Mouse (Mus musculus): Measurements from ENCODE around the gene Csk. TPM values are rescaled to one million over a fixed set of nuclear protein-coding genes. Genes with fewer than 3 reads are reported as not detected.

The Csk gene
- polyA plus RNA-seq, 1 experiment from 2014 or later = 117 TPM

DNA sequence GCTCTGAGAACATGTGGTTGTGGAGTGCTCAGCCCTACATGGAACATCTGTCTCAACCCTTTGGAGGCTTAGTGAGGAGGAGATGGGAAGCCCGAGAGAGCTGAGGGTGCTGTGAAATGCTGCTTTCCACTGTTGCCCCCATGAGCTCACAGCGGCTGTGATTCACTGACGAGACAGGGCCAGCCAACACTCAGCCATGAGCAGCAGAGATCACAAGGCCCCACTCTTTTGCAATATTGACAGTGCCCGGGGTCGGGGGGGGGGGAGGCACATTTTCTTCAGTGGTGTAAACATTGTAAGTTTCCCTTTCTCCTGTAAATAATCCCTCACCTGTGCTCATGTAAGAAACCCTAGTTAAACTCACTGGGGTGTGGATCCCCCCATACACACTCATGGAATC lies 18.1 kb upstream of the Csk start:
- H3K27me3 ChIP-seq = peaks cover 5% of the 10 kb centered on the region
- DNase-seq (ENCODE audit: low read depth, low spot score) (no peak), ATAC-seq (no peak)
- no peak for TF ChIP-seq CTCF (IDR thresholded peaks at IDR 0.05)
- in situ Hi-C loops (cut with MboI; ENCODE audit: low pct_unique_long_range_greater_than_20kb) = no loop called here
- ChIA-PET CTCF (no interaction called here), POLR2A (no interaction called here)

DNA sequence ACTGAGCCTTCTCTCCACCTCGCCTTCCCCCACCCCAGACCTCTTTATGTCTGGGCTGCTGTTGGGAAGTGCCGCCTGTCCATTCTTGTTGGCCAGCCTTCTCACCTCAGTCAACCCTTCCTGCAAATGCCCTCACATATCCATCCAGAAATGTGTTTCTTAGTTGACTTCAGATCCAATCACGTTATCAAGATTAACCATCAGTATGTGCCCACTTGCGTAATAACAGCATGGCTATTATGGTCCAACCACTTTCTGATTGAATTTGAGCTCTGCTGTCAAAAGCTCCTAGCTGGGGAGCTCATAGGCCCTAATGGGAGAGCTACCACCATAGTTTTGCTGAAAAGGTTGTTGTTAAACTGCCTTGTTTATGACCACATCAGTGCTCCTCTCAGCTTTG lies 17.6 kb upstream of the Csk start:
- no peak for DNase-seq (ENCODE audit: low read depth, low spot score)
- in situ Hi-C loops (cut with MboI; ENCODE audit: low pct_unique_long_range_greater_than_20kb) = no loop called here
- peaks cover 5% of the 10 kb centered on the region for H3K27me3 ChIP-seq
- no peak for TF ChIP-seq CTCF (IDR thresholded peaks at IDR 0.05)
- ChIA-PET CTCF (no interaction called here), POLR2A (no interaction called here)
- no peak for ATAC-seq

DNA sequence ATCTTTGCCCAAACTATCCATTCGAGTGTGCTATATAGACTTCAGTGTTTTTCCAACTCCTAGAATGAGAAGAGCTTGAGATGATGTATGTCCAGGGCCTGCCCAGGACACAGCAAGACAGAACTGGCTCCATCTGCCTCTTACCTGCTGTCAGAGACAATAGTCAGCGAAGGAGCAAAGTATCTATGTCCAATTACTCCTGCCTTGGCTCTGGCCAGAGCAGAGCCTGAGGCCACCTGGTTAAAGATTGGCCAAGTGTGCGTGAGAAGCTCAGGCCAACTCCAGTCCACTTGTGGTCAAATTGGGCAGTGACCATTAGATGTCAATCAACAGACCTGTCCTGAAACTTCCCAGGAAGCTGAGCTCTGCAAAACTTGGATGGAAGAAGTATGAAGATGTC lies 16.1 kb upstream of the Csk start:
- no peak for DNase-seq (ENCODE audit: low read depth, low spot score)
- CTCF ChIA-PET = interaction anchor here (1.1 kb wide), 1 partner anchor 10 kb away, joined by 6 read pairs; no protein-coding TSS in a partner anchor
- no peak for TF ChIP-seq CTCF (IDR thresholded peaks at IDR 0.05)
- ATAC-seq = no peak
- POLR2A ChIA-PET = no interaction called here
- H3K27me3 ChIP-seq = peaks cover 10% of the 10 kb centered on the region
- in situ Hi-C loops (cut with MboI; ENCODE audit: low pct_unique_long_range_greater_than_20kb) = no loop called here

DNA sequence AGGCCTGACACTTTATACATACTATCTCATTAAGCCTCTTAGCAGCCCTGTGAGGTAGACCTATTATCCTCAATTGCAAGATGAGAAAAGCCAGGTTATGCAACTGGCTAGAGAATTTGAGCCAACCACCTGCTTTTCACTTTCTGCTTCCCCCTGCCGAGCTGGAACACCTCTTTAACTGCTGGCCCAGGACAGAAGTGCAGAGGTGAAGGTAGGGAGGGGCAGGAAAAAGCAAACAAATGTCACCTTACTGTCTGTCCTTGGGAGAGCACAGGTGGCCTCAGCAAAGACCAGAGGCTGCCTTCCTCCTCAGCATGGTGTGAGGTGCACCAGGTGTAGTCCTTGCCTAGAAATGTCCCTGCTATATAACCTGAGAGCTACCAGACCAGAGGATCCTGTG lies 14.8 kb upstream of the Csk start:
- ATAC-seq (no peak), DNase-seq (ENCODE audit: low read depth, low spot score) (no peak)
- no peak for TF ChIP-seq CTCF (IDR thresholded peaks at IDR 0.05)
- in situ Hi-C loops (cut with MboI; ENCODE audit: low pct_unique_long_range_greater_than_20kb) = no loop called here
- POLR2A ChIA-PET = no interaction called here
- CTCF ChIA-PET = interaction anchor here (0.9 kb wide), 1 partner anchor 9 kb away, joined by 3 read pairs; no protein-coding TSS in a partner anchor
- peaks cover 10% of the 10 kb centered on the region for H3K27me3 ChIP-seq

DNA sequence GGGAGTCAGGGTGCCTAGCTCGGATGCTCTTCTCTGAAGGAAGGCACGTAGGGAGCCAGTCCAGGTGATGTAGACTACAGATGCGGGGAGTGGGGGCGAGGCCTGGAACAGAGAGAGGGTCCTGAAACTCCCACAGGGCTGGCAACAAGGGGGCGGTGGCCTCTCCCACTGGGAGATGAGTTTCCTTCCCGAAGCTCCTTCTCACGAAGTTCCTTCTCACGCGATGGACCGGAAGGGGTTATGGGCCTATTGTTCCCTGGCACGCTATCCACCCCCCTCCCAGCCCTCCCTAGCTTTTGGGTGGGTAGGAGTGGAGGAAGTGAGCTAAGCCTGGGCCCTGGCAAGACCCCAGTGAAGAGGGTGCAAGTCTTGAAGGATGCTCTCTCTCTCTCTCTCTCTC lies 14.4 kb upstream of the Csk start:
- H3K27me3 ChIP-seq = peaks cover 10% of the 10 kb centered on the region
- DNase-seq (ENCODE audit: low read depth, low spot score) (no peak), ATAC-seq (no peak)
- no peak for TF ChIP-seq CTCF (IDR thresholded peaks at IDR 0.05)
- in situ Hi-C loops (cut with MboI; ENCODE audit: low pct_unique_long_range_greater_than_20kb) = no loop called here
- CTCF ChIA-PET = interaction anchor here (0.9 kb wide), 1 partner anchor 9 kb away, joined by 3 read pairs; no protein-coding TSS in a partner anchor
- POLR2A ChIA-PET = no interaction called here

DNA sequence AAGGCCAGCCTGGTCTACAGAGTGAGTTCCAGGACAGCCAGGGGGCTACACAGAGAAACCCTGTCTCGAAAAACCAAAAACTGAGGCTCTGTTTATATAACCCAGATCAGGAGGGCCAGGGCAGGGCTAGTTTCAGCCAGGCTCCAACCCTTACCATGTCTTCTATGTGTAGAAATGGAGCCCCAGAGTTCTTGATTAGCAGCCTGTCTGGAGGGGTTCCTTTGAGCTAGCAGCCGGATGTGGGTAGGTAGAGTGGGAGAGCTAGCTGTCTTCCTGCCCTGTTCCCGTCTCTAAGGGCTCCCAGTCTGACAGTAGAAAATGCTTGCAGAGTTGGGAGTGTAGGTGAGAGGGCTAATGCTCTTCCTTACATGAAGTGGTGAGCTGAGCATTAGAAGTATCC lies 13.7 kb upstream of the Csk start:
- POLR2A ChIA-PET = no interaction called here
- no peak for ATAC-seq
- in situ Hi-C loops (cut with MboI; ENCODE audit: low pct_unique_long_range_greater_than_20kb) = no loop called here

DNA sequence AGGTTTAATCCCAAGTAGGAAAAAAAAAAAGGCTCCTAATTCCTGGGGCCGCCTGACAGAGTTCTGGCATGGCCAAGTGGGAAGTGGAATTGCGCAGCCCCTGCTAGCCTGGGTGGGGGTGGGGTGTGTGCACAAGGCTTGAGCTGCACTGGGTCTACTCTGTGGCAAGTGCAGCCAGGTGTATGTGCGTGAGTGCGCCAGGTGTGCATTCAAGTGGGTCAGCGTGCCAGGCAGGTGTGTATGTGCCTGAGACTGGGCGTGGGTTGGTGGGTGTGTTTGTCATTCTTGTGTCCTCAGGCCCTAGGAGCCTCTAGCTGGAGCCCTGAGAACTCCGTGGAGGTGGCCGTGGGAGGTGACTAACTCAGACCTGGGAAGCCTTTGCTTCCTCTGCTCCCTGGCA lies 13.1 kb upstream of the Csk start:
- ATAC-seq (no peak), DNase-seq (ENCODE audit: low read depth, low spot score) (no peak)
- in situ Hi-C loops (cut with MboI; ENCODE audit: low pct_unique_long_range_greater_than_20kb) = no loop called here
- CTCF ChIA-PET = no interaction called here
- no peak for TF ChIP-seq CTCF (IDR thresholded peaks at IDR 0.05)
- POLR2A ChIA-PET = no interaction called here
- H3K27me3 ChIP-seq = peaks cover 10% of the 10 kb centered on the region

More for the DNA sequence above, 13.7 kb upstream of the Csk start:
- no peak for DNase-seq (ENCODE audit: low read depth, low spot score)
- H3K27me3 ChIP-seq = peaks cover 10% of the 10 kb centered on the region
- CTCF ChIA-PET = no interaction called here
- TF ChIP-seq CTCF (IDR thresholded peaks at IDR 0.05) = no peak

DNA sequence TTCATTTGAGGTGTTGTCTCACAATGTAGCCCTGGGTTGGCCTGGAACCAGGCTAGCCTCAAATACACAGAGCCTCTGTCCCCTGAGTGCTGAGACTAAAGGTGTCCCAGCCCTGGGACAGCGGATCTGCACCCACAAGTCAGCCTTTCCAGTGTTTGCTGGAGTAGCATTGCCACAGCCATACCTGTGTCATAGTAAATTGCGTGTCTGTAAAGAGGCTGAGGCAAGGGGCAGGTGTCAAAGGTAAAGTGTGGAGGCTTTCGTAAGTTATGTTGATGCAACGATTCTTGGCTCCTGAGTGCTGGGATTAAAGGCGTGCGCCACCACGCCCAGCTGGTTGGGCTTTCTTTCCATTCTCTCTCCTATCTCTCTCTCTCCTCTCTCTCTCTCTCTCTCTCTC lies 11.2 kb upstream of the Csk start:
- ATAC-seq = no peak
- H3K27me3 ChIP-seq = peaks cover 8% of the 10 kb centered on the region
- POLR2A ChIA-PET = interaction anchor here (0.6 kb wide), 1 partner anchor 61 kb away, joined by 3 read pairs; no protein-coding TSS in a partner anchor
- in situ Hi-C loops (cut with MboI; ENCODE audit: low pct_unique_long_range_greater_than_20kb) = loop anchor here (5.0 kb wide), 2 partner anchors 83 to 333 kb away; no protein-coding TSS in a partner anchor
- CTCF ChIA-PET = no interaction called here
- no peak for TF ChIP-seq CTCF (IDR thresholded peaks at IDR 0.05)
- no peak for DNase-seq (ENCODE audit: low read depth, low spot score)

DNA sequence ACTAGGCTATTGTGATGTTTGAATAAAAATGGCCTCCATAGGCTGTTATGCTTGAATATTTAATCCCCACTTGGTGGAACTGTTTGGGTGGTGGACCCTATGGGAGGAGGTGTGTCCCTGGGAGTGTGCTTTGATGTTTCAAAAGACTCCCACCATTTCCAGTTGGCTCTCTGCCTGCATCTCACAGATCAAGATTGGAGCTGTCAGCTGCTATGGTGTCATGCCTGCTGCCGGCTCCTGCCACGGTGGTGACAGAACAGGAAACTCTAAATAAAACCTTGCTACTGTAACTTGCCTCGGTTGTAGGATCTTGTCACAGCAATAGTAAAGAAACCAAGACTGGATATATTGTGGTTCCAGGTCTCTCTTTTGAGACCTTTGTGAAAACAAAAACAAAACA lies 8.1 kb upstream of the Csk start:
- no peak for TF ChIP-seq CTCF (IDR thresholded peaks at IDR 0.05)
- no peak for DNase-seq (ENCODE audit: low read depth, low spot score)
- H3K27me3 ChIP-seq = peaks cover 5% of the 10 kb centered on the region
- ATAC-seq = no peak
- POLR2A ChIA-PET = no interaction called here
- CTCF ChIA-PET = interaction anchor here (0.8 to 2.9 kb wide), 2 partner anchors 38 to 98 kb away, joined by 3 to 13 read pairs; no protein-coding TSS in a partner anchor
- in situ Hi-C loops (cut with MboI; ENCODE audit: low pct_unique_long_range_greater_than_20kb) = loop anchor here (5.0 kb wide), 2 partner anchors 86 to 336 kb away; no protein-coding TSS in a partner anchor

DNA sequence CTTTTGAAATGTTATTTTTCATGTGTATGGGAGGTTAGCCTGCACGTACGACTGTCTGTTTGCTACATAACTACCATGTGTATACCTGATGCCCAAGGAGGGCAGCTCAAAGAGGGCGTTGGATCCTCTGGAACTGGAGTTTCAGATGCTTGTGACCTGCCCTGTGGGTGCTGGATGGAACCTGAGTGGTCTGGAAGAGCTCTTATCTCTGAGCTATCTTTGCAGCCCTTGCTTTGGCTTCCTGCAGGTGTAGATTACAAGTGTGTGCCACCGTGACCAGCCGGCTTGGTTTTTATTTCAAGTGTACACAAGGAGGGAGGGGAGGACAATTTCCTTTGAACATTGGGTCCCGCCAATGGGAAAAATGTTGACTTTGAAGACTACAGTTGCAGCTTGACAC lies 7.1 kb upstream of the Csk start:
- TF ChIP-seq CTCF (IDR thresholded peaks at IDR 0.05) = no peak
- ATAC-seq (no peak), DNase-seq (ENCODE audit: low read depth, low spot score) (no peak)
- ChIA-PET POLR2A (interaction anchor here (0.9 kb wide), 1 partner anchor 84 kb away, joined by 5 read pairs; no protein-coding TSS in a partner anchor), CTCF (interaction anchor here (0.5 to 4.0 kb wide), 10 partner anchors 9 to 543 kb away, joined by 3 to 31 read pairs (median 3); partner anchors contain the start of genes Islr, Islr2 and Scamp2)
- in situ Hi-C loops (cut with MboI; ENCODE audit: low pct_unique_long_range_greater_than_20kb) = loop anchor here (5.0 kb wide), 2 partner anchors 87 to 337 kb away; no protein-coding TSS in a partner anchor
- peaks cover 4% of the 10 kb centered on the region for H3K27me3 ChIP-seq

DNA sequence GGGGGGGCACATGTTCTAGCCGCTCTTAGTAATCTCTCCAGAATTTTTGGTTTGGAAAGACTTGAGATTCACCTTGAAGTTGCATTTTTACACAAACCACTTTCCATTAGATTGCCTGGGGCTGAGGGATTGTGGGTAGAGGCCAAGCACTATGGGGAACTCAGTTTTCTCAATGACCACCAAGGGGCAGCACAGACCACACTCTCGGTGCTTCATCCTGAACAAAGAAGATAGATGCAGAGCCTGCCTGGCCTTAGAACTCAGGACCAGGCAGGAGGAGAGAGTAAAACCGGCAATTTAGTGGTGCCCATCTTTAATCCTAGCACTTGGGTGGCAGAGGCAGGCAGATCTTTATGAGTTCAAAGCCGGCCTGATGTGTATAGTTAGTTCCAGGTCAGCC lies 6.3 kb upstream of the Csk start:
- no peak for ATAC-seq
- POLR2A ChIA-PET = interaction anchor here (0.9 to 1.2 kb wide), 2 partner anchors 85 to 87 kb away, joined by 4 to 5 read pairs; no protein-coding TSS in a partner anchor
- DNase-seq (ENCODE audit: low read depth, low spot score) = no peak
- CTCF ChIA-PET = interaction anchor here (0.5 to 4.0 kb wide), 10 partner anchors 10 to 544 kb away, joined by 3 to 31 read pairs (median 3); partner anchors contain the start of genes Islr, Islr2 and Scamp2
- peak; percentile 84 for TF ChIP-seq CTCF (IDR thresholded peaks at IDR 0.05)
- no peaks in the 10 kb centered on the region for H3K27me3 ChIP-seq
- in situ Hi-C loops (cut with MboI; ENCODE audit: low pct_unique_long_range_greater_than_20kb) = loop anchor here (5.0 kb wide), 2 partner anchors 88 to 338 kb away; no protein-coding TSS in a partner anchor
